Mouse (Mus musculus): Measurements from ENCODE around the gene Peak1.
"Not testable (repeated sequence)": the region's sequence is repeated elsewhere in the genome, so short reads cannot be mapped to it uniquely, and the experiment has no call there.

The Peak1 gene

DNA sequence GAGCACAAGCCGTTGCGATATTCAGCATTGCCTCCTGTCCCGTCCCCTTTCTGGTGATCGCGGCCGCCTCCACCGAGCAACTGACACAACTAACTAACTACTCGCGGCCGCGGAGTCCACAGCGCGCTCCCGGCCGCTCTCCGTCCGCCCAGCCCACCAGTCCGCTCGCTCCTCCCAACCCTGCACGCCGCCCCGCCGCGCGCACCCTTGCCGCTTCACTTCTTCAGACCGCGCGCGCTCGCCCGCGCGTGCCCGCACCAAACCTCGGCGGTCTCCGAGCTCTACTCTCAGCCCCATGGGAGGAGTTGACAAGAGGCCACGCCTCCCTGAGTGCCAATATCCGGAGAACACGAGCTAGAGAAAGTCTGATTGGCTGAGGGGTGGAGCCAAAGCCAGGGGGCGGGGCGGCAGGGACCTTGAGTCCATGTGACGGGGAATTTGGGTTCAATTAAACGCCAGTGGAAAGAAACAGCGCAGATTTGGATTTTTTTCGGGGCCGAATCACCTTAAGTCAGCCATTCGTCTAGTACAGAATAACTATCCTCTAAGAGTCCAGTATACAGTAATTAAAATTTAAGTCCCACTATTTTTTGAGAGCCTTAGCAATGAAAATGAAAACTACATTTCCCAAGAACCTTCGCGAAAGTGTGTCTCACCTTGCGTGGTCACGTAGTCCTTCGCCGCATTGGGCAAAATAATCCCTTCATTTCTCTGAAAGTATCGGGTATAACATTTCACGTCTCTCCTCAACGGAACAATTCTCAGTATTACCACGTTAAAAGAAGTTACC, at the start of gene Peak1, which contains the start of gene Hmg20a:
Peak1 (minus strand) TSS at position 120 of the 790 bp plus-strand sequence.
Hmg20a (plus strand) TSS at position 662 of the 790 bp plus-strand sequence.
- DNase-seq (ENCODE audit: low spot score in 2 of 2) = peak; percentile 100

DNA sequence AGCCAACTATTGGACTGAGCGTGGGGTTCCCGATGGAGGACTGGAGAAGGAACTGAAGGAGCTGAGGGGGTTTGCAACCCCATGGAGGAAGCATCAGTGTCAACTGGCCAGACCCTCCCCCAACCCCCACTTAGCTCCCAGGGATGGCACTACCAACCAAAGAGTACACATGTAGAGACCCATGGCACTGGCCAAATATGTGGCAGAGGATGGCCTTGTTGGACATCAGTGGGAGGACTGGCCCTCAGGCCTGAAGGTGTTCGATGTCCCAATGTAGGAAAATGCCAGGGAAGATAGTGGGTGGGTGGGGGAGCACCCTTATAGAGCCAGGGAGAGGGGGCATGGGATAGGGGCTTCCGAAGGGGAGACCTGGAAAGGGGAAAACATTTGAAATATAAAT, 48.4 kb upstream of the Peak1 start:
- no peak for DNase-seq (ENCODE audit: low spot score in 2 of 2)

DNA sequence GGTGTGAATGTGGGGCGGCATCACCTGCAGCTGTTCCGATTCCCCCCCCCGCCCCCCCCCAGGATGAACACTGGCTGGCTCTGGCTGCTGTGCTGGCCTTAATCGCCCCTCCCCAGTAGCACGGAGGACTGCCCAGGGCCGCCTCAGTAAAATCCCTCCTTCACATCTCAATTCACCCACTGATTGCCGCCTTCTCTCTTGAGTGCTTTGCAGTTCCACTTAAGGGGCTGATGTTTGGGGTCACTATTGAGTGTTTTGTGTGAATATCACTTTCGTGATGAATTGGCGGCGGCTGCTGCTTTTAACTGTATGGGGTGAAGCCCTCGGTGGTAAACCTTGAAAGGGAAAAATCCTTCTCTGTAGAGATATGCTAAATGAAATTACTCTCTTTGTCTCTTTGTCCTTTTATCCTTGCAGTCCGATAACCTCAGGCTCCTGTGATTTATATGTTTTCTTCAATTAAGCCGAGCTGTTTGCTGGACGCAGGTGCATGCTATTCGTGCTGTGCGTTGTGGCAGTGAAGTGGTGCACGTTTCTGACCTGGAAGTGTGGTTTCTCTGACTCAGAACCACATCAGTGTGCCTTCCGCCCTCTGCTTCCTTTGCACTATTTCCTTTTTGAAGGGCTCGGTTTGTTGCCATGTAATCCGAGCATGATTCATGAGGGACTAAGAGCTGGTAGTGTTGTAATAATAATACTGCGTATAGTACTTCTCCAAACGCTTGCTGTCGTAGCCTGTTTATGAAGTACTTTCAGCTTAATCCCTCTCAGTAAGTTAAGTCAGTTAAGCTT, 47.2 kb upstream of the Peak1 start:
- DNase-seq (ENCODE audit: low spot score in 2 of 2) = peak in 1 of 2 experiments; percentile 41

DNA sequence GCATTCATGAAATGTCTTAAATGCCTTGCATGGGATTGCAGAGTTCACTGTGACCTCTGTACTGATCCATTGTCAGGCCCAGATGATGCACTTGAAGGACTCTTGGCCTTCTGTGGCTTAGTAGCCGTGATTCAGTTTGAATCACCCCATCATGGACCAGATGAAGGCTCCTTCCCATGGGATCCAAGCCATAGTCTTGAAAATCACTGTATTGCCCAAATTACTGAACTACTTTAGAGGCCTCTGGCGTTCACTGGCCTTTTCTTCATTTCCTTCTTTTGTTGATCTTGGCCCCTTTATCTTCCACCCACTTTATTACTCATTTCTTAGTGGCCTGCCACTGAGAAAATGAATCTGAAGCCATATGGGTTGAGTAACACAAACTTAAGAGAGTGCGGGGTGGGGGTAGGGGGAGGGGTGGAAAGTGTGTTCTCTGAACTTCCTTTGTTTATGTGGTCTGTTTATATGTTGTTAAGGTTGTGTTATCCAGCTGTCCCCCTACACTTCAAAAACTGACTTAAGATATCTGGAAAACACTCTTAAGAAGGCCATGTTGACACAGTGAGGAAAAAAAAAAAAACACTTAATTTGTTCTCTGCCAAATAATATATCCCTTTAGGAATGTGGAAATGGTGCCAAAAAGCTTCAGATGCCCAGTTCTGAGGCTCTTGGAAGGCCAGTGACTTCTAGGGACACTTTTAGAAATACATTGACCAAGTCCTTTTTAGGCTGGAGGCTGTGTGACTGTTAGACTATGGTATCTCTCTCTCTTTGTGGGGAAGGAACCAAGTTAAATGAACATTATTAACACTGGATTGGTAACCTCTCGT, 46.0 kb upstream of the Peak1 start:
- DNase-seq (ENCODE audit: low spot score in 2 of 2) = no peak

DNA sequence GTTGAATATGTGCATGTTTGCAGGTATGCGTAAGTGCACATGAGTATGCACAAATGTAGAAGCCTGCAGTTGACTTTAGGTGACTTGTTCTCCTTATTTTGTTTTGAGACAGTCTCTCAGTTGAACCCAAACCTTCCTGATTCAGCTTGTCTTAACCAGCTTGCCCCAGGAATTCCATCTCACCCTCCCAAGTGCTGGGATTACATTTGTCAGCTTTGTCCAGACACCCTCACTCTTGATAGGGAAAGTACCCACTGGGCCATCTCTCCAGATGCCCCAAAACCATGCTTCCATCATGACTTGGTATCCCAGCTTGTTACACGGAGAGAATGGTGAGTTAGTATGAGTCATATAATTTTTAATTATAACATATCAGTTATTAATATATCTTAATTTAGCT, 45.2 kb upstream of the Peak1 start:
- no peak for DNase-seq (ENCODE audit: low spot score in 2 of 2)

DNA sequence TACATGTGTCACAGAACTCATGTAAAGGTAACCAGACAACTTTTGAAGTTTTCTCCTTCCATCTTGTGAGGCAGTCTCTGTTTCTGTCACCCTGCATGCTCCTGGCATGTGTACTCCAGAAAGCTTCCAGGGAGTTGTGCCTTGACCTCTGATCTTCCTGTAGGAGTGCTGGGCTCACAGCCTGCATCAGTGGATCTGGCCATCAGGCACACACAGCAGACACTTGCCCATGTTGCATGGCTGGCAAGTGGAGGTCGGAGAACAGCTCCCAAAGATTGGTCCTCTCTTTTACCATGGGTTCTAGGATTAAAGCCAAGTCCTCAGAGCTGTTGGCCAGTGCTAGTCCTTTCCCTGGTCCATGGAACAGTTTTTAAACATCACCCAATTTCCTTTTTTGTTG, 44.7 kb upstream of the Peak1 start:
- no peak for DNase-seq (ENCODE audit: low spot score in 2 of 2)

DNA sequence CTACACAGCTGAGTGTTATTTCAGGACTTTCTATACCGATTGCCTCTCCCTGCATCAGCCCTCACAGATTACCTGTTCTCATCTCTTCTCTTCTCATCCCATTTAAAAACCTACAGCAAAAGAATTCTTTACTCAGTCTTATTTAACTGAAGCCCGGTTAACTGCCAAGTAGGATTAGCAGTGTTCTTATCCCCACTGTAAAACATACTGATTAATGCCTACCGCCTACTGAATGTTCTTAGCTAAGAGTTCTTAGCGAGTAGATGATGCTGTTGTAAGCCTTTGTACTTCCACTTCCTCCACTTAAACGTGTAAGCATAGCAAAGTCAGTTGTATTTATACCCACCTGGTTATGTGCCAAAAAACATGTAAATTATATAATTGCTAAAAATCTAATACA, 43.1 kb upstream of the Peak1 start:
- no peak for DNase-seq (ENCODE audit: low spot score in 2 of 2)

DNA sequence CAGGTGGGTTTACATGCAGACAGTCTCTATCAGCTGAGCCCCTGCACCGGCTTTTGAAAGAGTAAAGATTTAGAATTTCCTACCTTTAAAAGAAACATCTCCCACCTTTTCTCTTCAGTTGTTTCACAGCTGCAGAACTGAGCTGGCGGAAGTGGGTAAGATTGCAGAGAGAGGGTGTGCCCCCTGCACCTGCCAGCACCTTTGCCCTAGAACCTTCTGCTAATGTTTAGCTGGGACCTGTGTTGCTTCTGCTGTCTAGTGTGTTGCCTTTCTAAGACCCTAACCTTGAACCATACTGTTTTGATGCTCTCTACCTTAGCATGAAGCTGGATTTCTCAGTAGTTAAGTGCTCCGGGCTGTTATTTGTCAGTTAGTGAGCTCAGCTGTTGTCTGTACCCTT, 38.6 kb upstream of the Peak1 start:
- DNase-seq (ENCODE audit: low spot score in 2 of 2) = no peak

DNA sequence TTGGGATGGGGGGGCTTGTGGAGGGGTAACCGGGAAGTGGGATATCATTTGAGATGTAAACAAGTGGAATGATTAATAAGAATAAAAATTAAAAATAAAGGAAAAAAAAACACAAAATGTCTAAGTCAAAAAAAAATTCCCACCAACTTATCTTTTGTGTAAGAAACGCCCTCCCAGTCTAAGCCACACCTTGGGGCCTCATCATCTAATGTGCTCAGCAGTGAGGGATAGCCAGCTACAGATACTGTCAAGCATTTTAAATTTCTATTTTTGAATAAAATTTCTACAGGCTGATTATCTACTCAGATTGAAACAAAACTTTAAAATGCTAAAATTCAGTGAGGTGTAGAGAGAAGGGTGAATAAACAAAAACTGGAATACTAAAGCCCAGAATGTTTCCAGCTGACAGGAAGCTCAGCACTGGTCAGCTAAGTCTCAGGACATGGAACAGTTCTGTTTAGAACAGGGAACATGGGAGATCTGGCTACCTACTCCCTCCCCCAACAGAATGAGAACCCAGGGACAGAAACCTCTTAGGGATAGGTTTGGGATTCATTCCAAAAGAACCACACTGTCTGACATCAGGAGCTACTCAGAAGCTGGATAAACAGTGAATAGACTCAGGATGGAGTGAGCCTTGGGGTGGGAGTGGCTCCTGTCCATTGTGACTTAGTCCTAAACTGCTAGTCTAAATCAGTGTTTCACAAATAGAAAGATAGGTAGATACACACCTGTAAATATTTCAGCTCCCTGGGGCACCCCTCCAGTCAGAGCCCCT, 35.4 kb upstream of the Peak1 start:
- DNase-seq (ENCODE audit: low spot score in 2 of 2) = no peak

DNA sequence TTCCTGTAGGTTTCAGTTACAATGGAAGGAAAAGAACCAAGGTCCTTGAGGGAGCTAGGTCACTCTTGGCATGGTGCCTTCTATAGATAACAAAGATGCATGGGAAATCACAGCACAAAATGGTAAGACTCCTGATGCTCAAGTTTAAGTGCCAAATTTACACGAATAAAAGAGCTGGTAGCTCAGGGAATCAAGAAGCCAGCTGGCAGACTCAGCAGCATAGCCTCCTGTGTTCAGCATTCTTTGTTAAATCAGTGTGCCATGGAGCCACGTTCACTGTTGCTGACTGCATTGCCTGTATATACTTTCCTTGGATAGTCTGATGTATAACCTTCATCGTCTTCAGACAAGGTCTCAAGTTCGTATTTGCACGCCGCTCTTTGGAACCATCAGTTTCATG, 33.7 kb upstream of the Peak1 start:
- no peak for DNase-seq (ENCODE audit: low spot score in 2 of 2)

DNA sequence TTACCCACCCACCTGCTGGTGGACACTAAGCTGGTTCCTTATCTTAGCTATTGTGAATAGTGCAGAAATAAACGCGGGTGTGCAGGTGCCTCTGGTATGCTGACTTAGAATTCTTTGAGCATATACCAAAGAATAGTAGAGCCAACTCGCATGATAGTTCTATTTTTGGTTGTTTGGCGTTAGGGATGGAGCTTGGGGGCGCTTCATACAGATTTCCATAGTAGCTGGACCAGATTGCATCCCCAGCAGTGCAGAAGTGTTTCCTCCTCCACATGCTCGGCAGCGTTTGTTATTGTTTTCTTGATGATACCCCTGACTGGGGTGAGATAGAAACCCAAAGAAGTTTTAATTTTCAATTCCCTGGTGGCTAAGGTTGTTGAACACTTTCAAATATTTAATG, 21.8 kb upstream of the Peak1 start:
- no peak for DNase-seq (ENCODE audit: low spot score in 2 of 2)

DNA sequence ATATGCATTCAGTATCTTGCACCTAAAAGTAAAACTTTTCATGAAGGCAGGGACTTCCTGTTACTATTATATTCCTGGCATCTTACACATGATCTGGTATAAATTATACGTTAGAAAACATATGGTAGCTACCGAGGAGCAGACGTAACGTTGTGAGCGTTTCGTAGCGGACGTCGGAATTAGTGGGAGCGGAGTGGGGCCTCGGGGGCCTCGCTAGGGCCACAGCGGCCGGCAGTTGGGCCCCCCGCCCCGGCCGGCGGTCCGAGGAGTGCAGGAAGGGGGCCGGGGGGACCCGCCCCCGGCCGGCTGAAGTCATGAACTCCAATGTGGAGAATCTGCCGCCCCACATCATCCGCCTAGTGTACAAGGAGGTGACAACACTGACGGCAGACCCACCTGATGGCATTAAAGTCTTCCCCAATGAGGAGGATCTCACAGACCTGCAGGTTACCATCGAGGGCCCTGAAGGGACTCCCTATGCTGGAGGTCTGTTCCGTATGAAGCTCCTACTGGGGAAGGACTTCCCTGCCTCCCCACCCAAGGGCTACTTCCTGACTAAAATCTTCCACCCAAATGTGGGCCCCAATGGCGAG, 19.5 kb upstream of the Peak1 start:
- not testable (repeated sequence) for DNase-seq (ENCODE audit: low spot score in 2 of 2)

DNA sequence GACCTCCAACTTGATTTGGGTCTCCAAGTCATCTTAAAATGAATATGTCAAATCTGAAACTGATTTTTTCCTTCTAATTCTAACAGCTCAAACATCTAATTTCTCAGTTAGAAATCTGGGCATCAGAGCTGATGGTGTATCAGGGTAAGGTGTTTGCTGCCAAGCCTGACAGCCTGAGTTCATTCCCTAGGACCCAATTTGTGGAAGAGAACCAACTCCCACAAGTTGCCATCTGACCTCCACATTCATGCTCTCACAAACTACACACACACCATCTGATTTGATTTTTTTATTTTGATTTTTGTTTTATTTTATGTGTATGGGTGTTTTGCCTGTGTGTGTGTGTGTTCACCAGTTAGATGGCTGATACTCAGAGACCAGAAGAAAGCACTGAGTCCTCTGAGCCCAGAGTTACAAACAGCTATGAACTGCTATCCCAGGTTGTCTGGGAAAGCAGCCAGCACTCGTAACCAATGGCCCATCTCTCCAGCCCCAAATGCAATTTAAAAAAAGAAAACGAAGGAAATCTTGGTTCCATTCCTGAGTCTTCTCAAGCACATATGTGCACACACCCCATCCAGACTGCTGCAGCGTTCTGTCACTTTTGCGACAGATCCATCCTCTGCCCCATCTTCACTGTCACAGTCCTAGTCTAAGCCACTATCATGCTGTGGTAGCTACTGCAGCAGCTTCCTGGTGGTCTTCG, 18.1 kb upstream of the Peak1 start:
- no peak for DNase-seq (ENCODE audit: low spot score in 2 of 2)

DNA sequence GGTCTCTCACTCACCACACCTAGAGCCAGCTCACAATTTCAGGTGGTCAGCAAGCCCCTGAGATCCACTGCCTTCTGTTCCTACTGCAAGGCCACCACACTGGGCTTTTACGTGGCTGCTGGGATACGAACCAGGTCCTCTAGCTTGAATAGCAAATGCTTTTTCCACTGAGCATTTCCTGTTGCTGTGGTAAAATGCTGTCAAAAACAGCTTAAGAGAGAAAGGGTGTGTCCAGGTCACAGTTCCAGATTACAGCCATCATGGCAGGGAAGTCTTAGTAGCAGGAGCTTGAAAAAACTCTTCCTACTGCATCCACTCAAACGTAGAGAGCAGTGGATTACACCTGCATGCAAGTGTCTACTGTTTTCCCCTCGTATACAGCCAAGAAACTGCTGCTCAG, 7.0 kb upstream of the Peak1 start:
- no peak for DNase-seq (ENCODE audit: low spot score in 2 of 2)

DNA sequence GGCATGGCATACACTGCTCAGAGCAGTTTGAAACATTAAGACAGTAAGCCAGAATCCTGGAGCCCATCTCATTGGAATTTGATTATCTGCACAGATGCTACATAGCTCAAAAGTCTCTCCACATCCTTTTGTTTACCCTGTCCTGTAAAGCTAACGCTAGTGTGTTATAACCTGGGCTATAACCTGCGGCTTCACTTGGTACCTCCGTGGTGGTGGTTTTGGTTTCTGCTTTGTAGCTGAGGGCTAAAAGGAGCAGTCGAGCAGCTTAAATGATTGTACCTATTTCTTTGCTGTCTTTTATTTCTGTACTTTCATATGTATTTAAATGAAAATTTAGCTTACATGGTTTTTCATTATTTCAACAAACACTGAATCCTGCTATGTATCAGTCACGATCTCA, 4.1 kb upstream of the Peak1 start:
- DNase-seq (ENCODE audit: low spot score in 2 of 2) = no peak

DNA sequence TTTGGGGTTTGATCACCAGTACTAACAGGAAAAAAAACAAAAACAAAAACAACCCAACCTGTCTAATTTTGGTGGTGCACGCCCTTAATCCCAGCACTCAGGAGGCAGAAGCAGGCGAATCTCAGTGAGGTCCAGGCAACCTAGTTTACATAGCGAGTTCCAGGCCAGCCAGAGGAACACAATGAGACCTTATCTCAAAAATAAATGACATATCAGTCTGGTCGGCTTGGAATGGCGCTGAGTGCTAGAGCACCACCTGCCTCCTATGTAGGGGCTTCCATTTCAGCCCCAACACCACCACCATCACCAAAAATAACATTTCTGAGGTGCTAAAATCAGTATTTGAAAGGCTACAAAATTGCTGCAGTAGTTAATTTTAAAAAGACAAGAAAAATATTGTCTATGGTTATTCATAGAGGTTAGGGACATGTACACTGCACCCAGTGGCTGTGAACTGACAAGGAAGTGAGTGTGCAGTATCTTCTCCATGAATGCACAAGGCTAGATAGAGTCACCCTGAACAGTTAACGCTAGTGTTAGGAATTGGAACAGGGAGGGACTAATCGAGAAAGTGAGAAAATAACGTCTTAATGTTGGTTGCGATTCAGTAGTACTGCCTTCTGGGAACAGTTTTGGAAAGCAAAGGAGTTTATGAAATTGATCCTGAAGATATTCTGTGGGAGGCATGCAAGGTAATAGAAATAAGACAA, 3.2 kb upstream of the Peak1 start:
- no peak for DNase-seq (ENCODE audit: low spot score in 2 of 2)

DNA sequence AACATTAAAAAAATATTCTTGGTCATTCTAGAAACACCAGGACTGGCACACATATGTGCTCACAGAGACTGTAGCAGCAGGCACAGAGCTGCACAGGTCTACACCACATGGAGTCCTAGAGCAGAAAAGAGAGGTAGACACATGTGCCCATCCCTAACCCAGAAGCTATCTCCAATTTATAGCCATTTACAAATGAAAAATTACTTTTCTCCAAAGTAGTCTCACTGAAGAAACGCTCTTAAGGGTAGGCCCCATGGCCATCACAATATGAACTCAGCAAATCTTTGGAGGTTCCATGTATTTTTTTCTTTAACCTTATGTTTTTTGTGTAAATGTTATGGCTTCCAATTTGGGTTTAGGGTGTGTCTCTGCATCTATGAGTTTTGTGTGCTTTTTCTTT, 2.4 kb upstream of the Peak1 start:
- no peak for DNase-seq (ENCODE audit: low spot score in 2 of 2)

DNA sequence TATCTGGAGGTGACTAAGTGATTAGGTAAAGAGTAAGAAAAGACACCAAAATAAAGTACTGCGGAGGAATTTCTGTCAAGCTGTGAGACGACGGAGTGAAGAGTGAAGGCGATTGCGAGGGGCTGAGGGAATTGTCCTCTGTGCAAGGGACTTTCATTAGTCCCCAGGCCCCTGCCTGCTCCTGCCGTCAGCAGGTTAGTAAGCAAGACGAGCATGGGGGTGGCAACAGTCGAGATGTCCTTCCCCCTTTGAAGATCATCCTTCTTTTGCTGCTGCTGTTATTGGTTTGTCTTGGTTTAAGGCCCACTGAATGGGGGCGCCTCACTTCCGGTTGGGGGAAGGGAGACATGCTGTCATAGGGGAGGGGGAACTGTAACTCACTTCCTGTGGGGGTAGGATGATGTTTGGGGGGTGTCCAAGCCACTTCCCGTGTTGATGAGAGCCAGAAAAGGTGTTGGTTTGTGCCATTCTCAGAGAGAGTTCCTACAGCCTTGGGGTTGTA, 922 bp upstream of the Peak1 start:
- peak; percentile 62 to 82 for DNase-seq (ENCODE audit: low spot score in 2 of 2)

DNA sequence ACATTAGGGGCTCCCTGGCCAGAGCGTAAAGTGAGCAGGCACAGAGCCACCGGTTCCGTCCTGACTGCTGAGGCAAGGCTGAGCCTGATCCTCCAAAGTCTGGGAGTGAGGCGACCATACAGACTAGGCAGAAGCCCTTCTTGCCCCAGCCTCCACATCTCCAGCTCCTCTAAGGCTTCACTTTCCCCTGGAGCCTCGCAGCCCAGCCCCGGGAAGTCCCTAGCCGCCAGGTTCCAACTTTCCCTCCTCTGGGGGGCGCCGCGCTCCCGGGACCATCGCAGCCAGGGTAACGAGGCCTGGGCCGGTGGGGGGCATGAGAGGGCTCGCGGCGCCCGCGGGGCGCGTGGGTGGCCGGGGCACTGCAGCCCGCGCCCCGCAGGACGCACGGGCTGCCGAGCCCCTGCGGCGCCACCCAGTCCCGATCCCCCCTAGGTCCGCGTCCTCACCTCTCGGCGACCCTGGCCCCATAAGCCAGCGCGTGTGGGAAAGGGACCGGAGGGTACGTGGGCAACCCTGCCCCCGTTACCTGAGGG, 386 bp downstream of the Peak1 start:
- DNase-seq (ENCODE audit: low spot score in 2 of 2) = peak; percentile 73 to 85

Data from spleen, postnatal 10 days (tissue).